In the genomic region with DNA sequence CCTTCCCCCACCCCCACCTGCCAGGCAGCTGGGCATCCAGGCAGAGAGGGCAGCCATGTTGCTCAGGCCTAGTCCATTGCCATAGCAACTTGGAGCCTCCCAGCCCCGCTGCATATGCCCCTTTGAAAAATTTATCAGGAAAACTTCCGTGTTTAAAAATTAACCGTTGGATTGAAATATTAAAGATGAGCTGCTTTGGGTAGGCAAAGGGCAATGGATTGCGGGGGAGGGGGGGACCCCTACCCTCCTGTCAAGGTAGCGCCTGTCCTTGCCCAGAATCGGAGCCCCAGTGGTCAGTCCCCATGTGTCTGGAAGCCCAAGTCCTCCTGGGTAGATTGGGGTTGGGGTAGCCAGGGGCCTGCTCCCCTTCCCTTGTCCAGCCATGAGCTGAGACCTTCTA, we compare ENCODE assay signal across 17 mouse cellular contexts. TPM values are rescaled to one million over a fixed set of nuclear protein-coding genes. Genes with fewer than 3 reads are reported as not detected.
DNase-seq lines count a peak whose midpoint lies in the region; ATAC-seq lines count a peak whose summit lies in the region.
"Had no signal": no experiment of that assay in that cellular context is flagged by ENCODE, and none has a peak within 500 bp of the region (broad histone marks: within the 10 kb centered on the region; RNA-seq: fewer than 3 reads in every experiment).

No protein-coding gene starts in this region.

- no peak overlapping the region for H3K9ac ChIP-seq in hindbrain, embryonic 12.5 days
- H3K9ac ChIP-seq: embryonic facial prominence, embryonic 13.5 days; forebrain, embryonic 13.5 days; hindbrain, embryonic 15.5 days had no signal

- no peaks in the 10 kb centered on the region for H3K9me3 ChIP-seq in hindbrain, embryonic 10.5 days
- H3K9me3 ChIP-seq in hindbrain, embryonic 12.5 days (replicated peaks) = no peaks in the 10 kb centered on the region
- H3K9me3 ChIP-seq: embryonic facial prominence, embryonic 13.5 days; forebrain, embryonic 13.5 days; hindbrain, embryonic 15.5 days had no signal

- no peak overlapping the region for H3K4me2 ChIP-seq in hindbrain, embryonic 12.5 days (replicated peaks)
- H3K4me2 ChIP-seq: embryonic facial prominence, embryonic 13.5 days; forebrain, embryonic 13.5 days; hindbrain, embryonic 15.5 days had no signal

- peaks cover 80% of the 10 kb centered on the region for H3K4me1 ChIP-seq in hindbrain, embryonic 10.5 days (replicated peaks)
- H3K4me1 ChIP-seq in hindbrain, embryonic 12.5 days = peaks cover 60% of the 10 kb centered on the region

- peak overlapping the region; percentile 37; the same call in 1 of the 2 replicates for H3K27ac ChIP-seq in hindbrain, embryonic 10.5 days
- H3K27ac ChIP-seq in hindbrain, embryonic 12.5 days = no peak overlapping the region
- H3K27ac ChIP-seq: embryonic facial prominence, embryonic 13.5 days; forebrain, embryonic 13.5 days; hindbrain, embryonic 15.5 days had no signal

- H3K27me3 ChIP-seq in hindbrain, embryonic 10.5 days (ENCODE audit: insufficient read depth, poor library complexity, severe bottlenecking) = peaks cover 44% of the 10 kb centered on the region
- H3K27me3 ChIP-seq in hindbrain, embryonic 12.5 days = peaks cover 4% of the 10 kb centered on the region; the same call in 1 of the 2 replicates
- H3K27me3 ChIP-seq: forebrain, embryonic 13.5 days; hindbrain, embryonic 15.5 days; Patski had no signal

- WGBS in hindbrain, embryonic 10.5 days = 88% methylated on average over 6 of the region's 6 CpGs
- 91% methylated on average over 6 of the region's 6 CpGs for WGBS in hindbrain, embryonic 12.5 days

- no peaks in the 10 kb centered on the region for H3K36me3 ChIP-seq in hindbrain, embryonic 10.5 days
- no peaks in the 10 kb centered on the region for H3K36me3 ChIP-seq in hindbrain, embryonic 12.5 days
- H3K36me3 ChIP-seq: embryonic facial prominence, embryonic 13.5 days; hindbrain, embryonic 15.5 days had no signal

- H3K4me3 ChIP-seq in hindbrain, embryonic 10.5 days = no peak overlapping the region
- no peak overlapping the region for H3K4me3 ChIP-seq in hindbrain, embryonic 12.5 days
- H3K4me3 ChIP-seq: embryonic facial prominence, embryonic 13.5 days; forebrain, embryonic 13.5 days; hindbrain, embryonic 15.5 days had no signal

- peak; percentile 58 for DNase-seq in cerebellum, adult 9-10 months
- DNase-seq in cerebellum, adult 18-20 months = no peak
- DNase-seq in hindbrain, embryonic 10.5 days (ENCODE audit: low spot score) = no peak
- DNase-seq in retina, postnatal 1 day = peak; percentile 64
- no peak for DNase-seq in retina, embryonic 14.5 days (ENCODE audit: low spot score)
- DNase-seq in testis, postnatal 10 days (ENCODE audit: low spot score) = peak; percentile 45
- DNase-seq: adrenal gland, adult 2 months; adrenal gland, postnatal 25 days; gastrocnemius, postnatal 36 days; heart, adult 11 months; heart, postnatal 10 days had no signal

- no peak for ATAC-seq in hindbrain, embryonic 12.5 days (ENCODE audit: low FRiP score)
- ATAC-seq: forebrain, embryonic 13.5 days; intestine, embryonic 16.5 days; Patski had no signal

RNA-seq across cellular contexts. Expression of gene Adam11, which starts 7.9 kb away (rescaled TPM):
- polyA plus RNA-seq in hindbrain, embryonic 10.5 days (2016; fragmentation: Nextera tagmentation; extraction: Ambion mirVana) = 14.6 and 22.6 TPM in 2 replicates
- 33.3 and 35.3 TPM in 2 replicates for polyA plus RNA-seq in hindbrain, embryonic 12.5 days (2016; fragmentation: Nextera tagmentation; extraction: Ambion mirVana)

RNA-seq across cellular contexts. Expression of gene Gjc1, which starts 50.4 kb away (rescaled TPM):
- 71.1 and 81.3 TPM in 2 replicates for polyA plus RNA-seq in hindbrain, embryonic 10.5 days (2016; fragmentation: Nextera tagmentation; extraction: Ambion mirVana)
- polyA plus RNA-seq in hindbrain, embryonic 12.5 days (2016; fragmentation: Nextera tagmentation; extraction: Ambion mirVana) = 77.6 and 81.3 TPM in 2 replicates

Comparison
In these comparisons a context has a peak if more than half of its experiments do, and no peak if none do; other contexts are left out.
1. DNase-seq: peak in cerebellum, adult 9-10 months (single experiment), retina, postnatal 1 day (single experiment) and testis, postnatal 10 days (single experiment); none in cerebellum, adult 18-20 months (0 of 2), hindbrain, embryonic 10.5 days (single experiment) and retina, embryonic 14.5 days (single experiment).